Mouse (Mus musculus) spleen, adult 2 months (tissue): ENCODE data around the gene Gm42906.

Experiments used
- CTCF ChIP-seq: fragments of 200-500 bp; IDR thresholded peaks from 2 replicates; pipeline ENCODE4 v1.5.1; 2011; ENCODE audit warnings: mild to moderate bottlenecking, inconsistent platforms; ENCODE audit not compliant: insufficient read depth, insufficient read length, insufficient replicate concordance; ENCODE audit errors: extremely low read depth
- POLR2A ChIP-seq: fragments of 200-500 bp; IDR thresholded peaks from 2 replicates; pipeline ENCODE4 v1.6.1; 2011; ENCODE audit warnings: low read depth, low read length, inconsistent platforms

DNA sequence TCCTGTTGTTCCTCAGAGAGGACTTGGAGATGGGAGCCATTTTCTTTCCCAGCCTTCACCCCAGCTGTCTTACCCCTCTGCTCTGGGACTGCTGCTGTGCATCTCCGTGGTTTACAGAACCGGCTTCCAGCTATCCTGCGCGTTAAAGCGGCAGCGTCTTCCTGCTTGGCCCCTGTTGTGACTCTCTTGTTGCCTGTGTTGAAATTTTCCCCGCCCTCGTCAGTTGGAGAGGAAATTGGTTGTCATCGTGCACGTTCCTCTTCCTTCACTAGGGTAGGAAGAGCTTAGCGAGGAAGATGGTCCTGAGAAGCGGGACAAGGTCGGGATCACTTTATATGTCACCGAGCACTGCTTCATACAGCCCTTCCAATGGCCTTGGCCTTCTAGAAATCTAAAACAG is 407.1 kb downstream of the Gm42906 start:
- TF ChIP-seq CTCF (no peak), POLR2A (no peak)
